Mouse (Mus musculus) T-helper 17 cell (primary cell): Measurements from ENCODE around the gene Mindy1.

Experiments used
- in situ Hi-C, 2 experiments: fragments of 300-600 bp; cut with MboI, MseI; formaldehyde crosslinking; loops; 1 replicate in 1 of 2; 2 replicates in 1 of 2; pipeline ENCODE4 v1.15.1; 2025; ENCODE audit warnings: high pct_unique_total_duplicates in 2 of 2

Gene Mindy1

DNA sequence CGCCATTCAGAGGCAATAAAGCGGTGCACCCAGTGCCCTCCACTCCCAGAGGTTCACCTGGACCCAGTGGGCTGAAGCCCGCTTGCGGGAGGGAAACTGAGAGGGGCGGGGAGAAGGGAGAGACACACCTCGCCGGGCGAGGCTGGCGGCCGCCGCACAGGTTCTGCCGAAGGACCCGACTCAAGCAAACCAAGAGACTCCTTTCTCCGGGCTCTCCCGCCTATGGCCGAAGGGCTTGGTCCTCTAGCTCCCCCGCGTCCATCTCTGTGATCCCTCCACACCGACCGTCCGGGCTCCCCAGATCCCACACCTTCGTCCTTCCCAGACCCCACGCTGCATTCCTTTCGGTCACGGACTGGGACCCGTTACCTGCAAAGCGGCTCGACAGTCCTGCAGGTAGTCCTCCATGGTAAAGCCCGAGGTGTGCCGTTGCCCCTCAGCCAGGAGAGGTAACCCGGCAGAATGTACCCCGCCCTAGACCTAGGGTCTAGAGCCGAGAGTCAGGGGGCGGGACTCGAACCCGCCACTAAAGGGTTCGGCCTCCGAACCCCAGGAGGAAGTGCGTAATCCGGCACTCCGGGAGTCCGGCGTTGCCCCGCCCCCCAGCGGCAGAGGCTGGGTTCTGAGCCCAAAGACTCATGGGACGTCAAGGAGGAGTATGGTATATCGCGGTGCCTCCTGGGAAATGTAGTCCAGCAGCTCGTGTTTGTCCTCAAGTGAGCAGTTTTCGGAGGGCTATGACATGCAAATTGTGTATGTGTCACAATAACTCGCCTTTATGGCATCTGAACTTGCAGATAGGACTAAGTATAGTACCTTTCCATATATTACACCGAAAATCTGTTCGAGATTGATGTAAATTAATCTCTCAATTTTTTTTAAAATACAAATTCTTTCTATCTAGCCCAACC is at the start of gene Mindy1, which contains the start of gene Prune1:
Gene Mindy1 (plus strand): TSS at position 130 of the 911 bp plus-strand sequence.
Gene Prune1 (minus strand): TSS at position 861 of the 911 bp plus-strand sequence.
- in situ Hi-C loops: no loop called here

GRCm38 (mm10) chr3:95232771-95233170 is 48.4 kb upstream of the Mindy1 start:
- in situ Hi-C loops: no loop called here

DNA sequence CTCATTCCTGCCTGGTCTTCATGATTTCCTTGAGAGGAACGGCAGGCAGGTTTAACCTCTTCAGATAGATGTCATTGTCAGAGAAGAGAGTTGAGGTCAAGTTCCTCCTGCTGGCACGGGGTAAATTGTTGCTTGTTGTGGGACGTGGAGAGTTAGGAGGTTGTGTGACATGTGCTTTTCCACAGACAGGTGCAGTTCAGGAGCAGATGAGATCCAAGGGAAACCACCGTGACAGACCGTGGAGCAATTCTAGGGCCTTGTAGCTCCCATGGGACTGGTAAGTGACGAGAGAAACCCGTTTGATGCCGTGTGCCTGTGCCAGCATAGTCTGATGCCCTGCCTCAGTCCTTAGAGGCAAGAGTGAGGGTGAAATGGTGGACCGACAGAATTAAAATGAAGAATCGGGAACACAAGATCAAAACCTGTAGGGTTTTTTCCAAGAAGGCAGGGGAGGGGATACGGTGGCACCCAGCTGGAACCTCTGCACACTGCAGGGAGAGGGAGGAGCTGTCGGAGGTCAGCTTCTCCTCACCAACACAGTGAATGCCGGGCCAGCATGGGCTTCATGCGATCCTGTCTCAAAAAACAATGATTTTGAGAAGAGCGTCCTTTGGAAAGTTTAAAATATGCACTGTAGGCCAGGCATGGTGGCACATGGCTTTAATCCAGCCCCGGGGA is 47.7 kb upstream of the Mindy1 start:
- in situ Hi-C loops: no loop called here

DNA sequence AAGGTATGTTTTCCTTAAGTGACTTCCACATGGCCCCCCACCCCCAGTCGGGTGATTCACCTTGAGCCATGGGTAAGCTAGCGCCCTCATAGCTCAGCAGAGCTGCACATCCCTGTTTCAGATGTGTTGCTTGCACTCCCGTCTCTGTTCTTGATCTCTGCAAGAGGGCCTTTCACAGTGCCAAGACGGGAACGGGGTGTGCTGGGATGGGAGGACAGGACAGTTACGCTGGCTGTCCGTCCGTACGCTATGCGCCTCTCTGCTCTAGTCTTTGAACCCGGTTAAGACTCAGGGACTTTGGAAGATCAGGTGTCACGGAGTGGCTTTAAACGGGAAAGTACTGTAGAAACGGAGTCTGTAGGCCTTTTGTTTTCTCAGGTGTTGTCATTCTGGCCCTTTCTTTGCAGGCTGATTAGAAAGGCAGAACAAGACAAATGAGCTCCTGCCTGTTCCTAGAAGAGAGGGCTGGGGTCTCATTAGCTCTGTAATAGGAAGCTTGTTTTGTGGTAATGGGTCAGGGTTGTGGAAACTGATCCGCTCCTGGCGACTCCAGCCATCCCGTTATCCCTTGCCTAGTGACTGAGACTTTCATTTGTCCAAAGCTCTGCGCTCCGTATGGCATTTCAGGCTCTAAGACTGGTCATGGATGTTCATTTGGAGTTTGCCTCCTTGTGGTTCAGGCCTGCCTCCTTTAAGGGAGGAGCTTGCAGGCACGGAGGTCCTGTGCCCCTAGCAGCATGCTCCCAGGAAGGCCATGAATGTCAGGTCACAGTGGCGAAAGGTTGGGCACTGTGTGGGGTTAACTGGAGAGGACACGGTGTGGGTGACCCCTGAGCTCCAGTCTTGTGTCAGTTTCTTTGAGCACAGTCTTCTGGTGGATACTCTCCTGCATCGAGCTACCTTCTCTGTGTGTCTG is 45.5 kb upstream of the Mindy1 start:
- in situ Hi-C loops: no loop called here

GRCm38 (mm10) chr3:95237541-95238099 is 43.5 kb upstream of the Mindy1 start:
- in situ Hi-C loops: no loop called here

DNA sequence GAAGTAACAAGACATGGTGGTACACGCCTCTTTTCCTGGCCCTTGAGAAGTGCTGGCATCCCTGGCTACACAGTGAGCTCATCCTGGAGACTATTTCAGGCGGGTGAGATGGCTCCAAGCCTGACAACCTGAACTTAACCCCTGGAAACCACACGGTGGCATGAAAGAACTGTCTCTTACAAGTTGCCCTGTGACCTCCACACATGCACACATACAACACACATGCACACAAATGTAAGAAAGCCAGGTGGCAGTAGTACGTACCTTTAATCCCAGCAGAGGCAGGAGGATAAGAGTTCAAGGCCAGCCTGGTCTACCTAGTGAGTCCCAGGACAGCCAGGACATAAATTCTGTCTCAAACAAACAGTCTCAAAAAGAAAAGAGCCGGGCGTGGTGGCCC is 42.1 kb upstream of the Mindy1 start:
- in situ Hi-C loops: no loop called here

DNA sequence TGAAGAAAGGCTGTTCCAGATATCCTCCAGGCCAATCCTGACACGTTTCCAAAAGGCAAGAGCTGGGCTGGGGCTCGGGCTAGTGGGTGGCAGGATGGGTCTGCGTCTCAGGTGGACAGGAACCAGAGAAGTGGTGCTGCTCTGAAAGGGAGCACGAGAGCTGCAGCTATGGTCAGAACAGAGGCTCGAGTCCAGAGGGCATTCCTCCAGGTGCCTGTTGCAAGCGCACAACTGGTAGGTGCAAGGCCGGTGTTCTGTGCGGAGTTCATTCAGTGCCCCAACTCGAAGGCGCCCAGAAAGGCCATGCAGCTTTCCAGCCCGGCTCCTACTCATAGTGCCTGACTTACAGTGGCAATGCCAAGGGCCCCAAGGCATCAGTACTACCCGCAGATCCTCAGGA is 41.2 kb upstream of the Mindy1 start:
- in situ Hi-C loops: no loop called here

- in situ Hi-C loops: no loop called here
Measured at GRCm38 (mm10) chr3:95240900-95241299, 40.2 kb upstream of the Mindy1 start.

DNA sequence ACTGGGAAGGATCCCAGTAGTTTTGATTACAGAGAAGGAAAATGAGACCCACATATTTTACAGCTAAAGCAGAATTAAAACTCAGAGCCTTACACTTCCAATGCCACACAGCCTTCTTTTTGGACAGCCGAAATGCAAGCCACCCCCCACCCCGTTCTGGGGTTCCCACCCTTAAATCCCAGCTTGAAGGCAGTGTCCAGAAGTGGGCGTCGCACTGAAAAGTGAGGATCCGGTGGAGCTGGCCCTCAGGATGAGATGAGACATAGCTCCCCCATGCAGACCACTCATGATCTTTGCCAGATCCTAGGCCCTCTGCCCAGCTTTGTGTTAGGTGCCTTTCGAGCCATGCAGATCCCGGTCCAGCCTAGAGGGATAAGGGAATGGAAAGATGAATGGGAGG is 39.6 kb upstream of the Mindy1 start, which contains the start of gene Gm128:
Gene Gm128 (minus strand): TSS at position 101 of the 400 bp plus-strand sequence.
- in situ Hi-C loops: no loop called here

DNA sequence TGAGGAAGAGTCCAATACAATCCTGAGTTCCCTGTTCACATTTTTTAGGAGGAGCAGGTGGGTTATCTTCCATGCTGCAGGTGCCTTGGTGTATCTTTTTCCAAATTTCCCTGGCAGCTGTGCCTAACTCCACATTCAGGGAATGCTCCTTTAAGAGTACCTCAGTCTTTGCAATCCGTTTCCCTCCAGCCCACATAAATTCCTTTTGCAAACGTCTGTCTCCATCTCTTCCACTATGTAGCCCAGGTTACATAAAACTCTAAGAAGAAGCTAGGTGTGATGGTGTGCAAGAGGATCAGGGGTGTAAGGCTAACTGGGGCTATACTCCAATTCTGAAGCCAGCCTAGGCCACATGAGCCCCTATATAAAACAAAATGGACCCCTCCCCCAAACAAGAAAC is 38.1 kb upstream of the Mindy1 start:
- in situ Hi-C loops: no loop called here

DNA sequence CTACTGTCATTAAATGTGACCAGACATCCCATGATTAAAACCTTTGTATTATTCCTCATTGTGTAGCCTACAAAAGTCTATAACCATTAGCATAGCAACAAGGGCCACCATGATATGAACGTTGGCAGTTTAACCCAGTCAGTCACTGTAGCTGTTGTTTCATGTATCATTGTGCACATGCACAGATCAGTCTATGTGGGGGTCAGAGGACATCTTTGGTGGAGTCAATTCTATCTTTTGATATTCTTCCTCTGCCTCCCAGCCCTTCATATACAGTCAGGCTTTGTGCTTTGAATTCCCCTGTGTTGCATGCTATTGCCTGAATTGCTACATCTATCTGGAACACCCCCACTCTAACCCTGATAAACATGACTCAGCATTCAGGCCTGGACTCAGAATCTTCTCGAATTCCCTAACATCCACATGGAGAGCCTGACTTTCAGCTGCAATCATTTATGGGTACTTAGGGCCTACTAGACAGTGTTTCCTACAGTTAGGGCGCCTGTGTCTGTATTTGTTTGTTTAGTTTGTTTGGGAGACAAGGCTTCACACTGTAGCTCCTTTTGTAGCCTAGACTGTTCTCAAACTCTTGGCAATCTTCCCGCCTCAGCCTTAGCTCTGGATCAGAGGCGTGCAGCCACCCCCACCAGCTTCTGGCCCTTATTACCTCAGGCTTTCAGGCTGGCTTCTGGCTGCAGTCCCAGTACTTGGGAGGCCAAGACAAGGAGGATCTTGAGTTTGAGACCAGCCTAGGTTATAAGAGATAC is 34.5 kb upstream of the Mindy1 start:
- in situ Hi-C loops: no loop called here

- in situ Hi-C loops: no loop called here
Measured at GRCm38 (mm10) chr3:95247660-95248336, 33.3 kb upstream of the Mindy1 start.

GRCm38 (mm10) chr3:95250361-95250760 is 30.8 kb upstream of the Mindy1 start:
- in situ Hi-C loops: no loop called here

GRCm38 (mm10) chr3:95250783-95251424 is 30.2 kb upstream of the Mindy1 start, which contains the start of gene Bnipl:
Bnipl (minus strand) TSS chr3:95251193.
- in situ Hi-C loops: no loop called here

- in situ Hi-C loops: loop anchor here in 1 of 2 experiments (5.0 kb wide), 1 partner anchor 50 kb away; no protein-coding TSS in a partner anchor
Measured at GRCm38 (mm10) chr3:95256931-95257330, 24.2 kb upstream of the Mindy1 start.

DNA sequence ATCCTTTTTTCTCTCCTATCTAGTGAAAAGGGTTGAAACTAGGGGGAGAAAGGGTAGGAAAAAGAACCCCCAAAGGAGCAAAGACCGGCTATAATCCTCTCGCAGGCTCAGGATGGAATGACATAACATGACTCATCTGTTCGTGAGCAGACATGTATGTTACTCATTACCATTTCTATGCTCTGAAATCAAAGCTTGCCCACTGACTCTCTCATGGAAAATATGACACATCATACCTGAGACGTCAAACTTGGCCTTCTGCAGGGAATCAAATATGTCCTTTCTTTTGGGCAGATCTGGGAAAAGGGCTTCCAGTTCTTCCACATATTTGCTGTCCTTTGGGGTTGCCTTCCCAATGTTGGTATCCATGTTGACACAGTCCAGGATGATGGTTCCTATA is 19.2 kb upstream of the Mindy1 start:
- in situ Hi-C loops: loop anchor here in 1 of 2 experiments (10.0 kb wide), 1 partner anchor 117 kb away; the partner anchor contains the start of gene Tnfaip8l2

DNA sequence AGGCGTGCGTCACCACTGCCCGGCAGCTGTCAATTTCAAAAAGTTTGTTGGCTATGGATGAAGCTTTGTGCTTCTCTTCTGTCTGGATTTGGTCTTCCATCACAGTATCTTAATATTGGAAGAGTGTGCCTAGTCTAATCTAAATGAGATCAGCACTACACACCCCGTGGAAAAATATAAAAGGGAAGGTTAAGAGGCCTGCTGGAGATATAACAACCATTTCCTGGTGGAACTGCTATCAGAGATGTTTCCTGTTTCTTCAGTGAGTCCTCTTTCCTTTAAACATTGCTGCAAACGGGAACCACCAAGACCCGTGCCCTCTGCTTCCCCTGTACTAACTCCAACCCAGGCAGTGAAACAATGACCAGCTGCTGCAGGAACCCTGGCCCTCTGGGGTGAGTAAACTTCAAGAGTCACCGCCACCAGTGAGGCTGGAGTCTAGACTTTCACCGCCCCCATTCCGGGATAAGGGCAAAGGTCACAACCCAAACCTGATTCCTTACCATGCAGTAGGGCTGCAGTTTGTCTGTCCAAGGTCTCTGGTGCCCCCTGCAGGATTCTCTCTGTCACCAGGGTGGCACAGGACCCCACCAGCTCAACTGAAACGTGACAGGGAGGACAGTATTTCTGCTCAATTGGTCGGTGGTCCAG is 17.9 kb upstream of the Mindy1 start:
- in situ Hi-C loops: loop anchor here in 1 of 2 experiments (10.0 kb wide), 1 partner anchor 118 kb away; the partner anchor contains the start of gene Tnfaip8l2

GRCm38 (mm10) chr3:95264724-95265123 is 16.4 kb upstream of the Mindy1 start:
- in situ Hi-C loops: loop anchor here in 1 of 2 experiments (10.0 kb wide), 1 partner anchor 120 kb away; the partner anchor contains the start of gene Tnfaip8l2
